Mouse (Mus musculus) kidney, adult 2 months (tissue): ENCODE measurements around the gene Kcnc2. TPM values are rescaled to one million over a fixed set of nuclear protein-coding genes. Genes with fewer than 3 reads are reported as not detected.
"Not testable (repeated sequence)": the region's sequence is repeated elsewhere in the genome, so short reads cannot be mapped to it uniquely, and the experiment has no call there.

Experiments used
- DNase-seq: peaks from one replicate; pipeline ENCODE4 v3.0.0; 2021
- H3K27ac ChIP-seq: fragments of 200-500 bp; 2 replicates; pipeline ENCODE4 v1.5.1; 2012; ENCODE audit warnings: low read depth, low read length, control low read depth, inconsistent platforms; ENCODE audit not compliant: insufficient read depth
- H3K27me3 ChIP-seq: fragments of 200-500 bp; replicated peaks from 2 replicates; pipeline ENCODE4 v1.6.1; 2012; ENCODE audit warnings: mild to moderate bottlenecking, moderate library complexity, low read length, inconsistent platforms; ENCODE audit not compliant: control insufficient read depth, insufficient read depth
- H3K36me3 ChIP-seq: fragments of 200-500 bp; 2 replicates; pipeline ENCODE4 v1.6.1; 2012; ENCODE audit warnings: mild to moderate bottlenecking, moderate library complexity, low read length, inconsistent platforms; ENCODE audit not compliant: control insufficient read depth, insufficient read depth
- H3K4me1 ChIP-seq: fragments of 200-500 bp; 2 replicates; pipeline ENCODE4 v1.6.1; 2011; ENCODE audit warnings: low read length; ENCODE audit not compliant: control insufficient read depth, insufficient read depth
- H3K4me3 ChIP-seq: fragments of 200-500 bp; 2 replicates; pipeline ENCODE4 v1.5.1; 2011; ENCODE audit warnings: mild to moderate bottlenecking, low read depth, low read length, control low read depth; ENCODE audit not compliant: insufficient read depth
- CTCF ChIP-seq: fragments of 200-500 bp; conservative IDR thresholded peaks from 2 replicates; pipeline ENCODE4 v1.5.1; 2011; ENCODE audit warnings: low read depth, mild to moderate bottlenecking, control low read depth, low read length, moderate library complexity, mixed read lengths; ENCODE audit not compliant: insufficient read depth, insufficient read length
- POLR2A ChIP-seq: fragments of 200-500 bp; IDR thresholded peaks from one replicate; pipeline ENCODE4 v1.6.1; 2011; ENCODE audit warnings: low read depth, low read length, control low read depth
- WGBS: fragments of 180-500 bp; shearing (Covaris S2); methylation state at CpG from one replicate; pipeline ENCODE4 v1.1.7; 2018; 5-methylcytosine and 5-hydroxymethylcytosine counted together
- polyA plus RNA-seq: library from polyadenylated mRNA; depleted of rRNA; stranded (reverse); fragments of >200 nt; gene quantifications from 2 replicates; pipeline ENCODE4 v1.2.3, GENCODE M21; 2012; rRNA removed

Gene Kcnc2
- polyA plus RNA-seq, result 1.4 and 1.7 TPM in 2 replicates

DNA sequence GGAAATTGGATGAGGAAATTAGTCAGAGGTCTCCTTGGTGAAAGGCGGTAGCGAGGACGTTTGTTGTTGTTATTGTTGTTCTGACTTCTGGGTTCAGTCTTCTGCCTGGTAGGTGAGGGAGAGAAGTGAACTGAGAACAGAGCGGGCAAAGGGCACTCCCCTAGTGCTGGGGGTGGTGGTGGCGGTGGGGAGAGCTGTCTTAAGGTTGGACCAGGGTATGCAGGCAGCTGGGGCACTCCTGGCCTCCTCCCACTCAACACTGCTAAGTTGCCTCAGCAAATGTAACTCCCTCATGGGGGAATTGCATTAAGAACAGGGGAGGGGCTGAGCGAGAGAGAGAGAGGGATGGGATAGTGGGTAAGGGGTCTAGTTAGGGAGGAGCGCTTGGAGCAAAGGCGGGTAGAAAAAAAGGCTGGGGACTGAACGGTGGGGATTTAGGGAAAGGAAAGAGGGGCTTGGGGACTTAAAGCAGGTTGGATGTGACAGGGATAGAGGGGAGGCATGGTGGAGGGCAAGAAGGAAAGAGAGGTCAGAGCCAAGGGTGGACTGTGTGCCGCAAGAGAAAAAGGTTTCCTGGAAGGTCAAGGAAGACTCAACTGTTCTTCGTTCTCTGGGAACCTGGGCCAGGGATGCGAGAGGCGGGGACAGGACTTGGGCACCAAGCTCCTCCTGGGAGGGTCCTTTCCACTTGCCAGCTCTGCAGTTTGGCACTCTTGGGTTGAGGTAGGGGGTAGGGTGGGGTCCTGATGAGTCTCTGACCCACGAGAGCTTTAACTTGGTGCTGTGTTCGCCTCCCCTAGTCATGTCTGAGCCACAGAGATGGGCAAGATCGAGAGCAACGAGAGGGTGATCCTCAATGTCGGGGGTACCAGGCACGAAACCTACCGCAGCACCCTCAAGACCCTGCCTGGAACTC is at the start of gene Kcnc2:
Kcnc2 (plus strand) TSS at position 235 of the 916 bp plus-strand sequence.
- Histone ChIP-seq H3K4me3 (peak within 1 kb of the TSS; percentile 60), H3K36me3 (no peaks in the 10 kb centered on the region), H3K4me1 (no peaks in the 10 kb centered on the region), H3K27ac (no peak within 1 kb of the TSS), H3K27me3 (no peaks in the 10 kb centered on the region; the same call in 1 of the 2 replicates)
- DNase-seq, result peak; percentile 51
- 5% methylated on average over 20 of the region's 20 CpGs for WGBS
- TF ChIP-seq CTCF (no peak), POLR2A (no peak)

DNA sequence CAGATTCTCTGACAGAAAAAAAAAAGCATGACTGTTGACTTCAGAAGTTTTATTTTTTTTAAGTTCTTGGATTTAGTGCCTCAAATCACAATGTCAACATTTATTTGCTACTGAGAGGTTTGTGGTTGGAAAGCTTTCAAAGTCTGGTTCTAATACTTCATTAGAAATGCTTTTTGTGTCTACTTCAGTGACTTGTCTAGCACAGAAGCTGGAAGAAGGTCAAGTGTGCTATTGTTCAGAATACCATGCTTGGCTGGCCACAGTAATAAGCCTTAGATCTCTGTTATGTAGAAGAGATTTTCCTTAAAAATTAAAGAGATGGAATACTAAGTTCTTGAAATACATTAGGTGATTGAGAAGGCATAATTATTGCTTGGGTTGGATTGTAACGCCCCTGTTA is 43.8 kb upstream of the Kcnc2 start:
- no peak overlapping the region for H3K4me3 ChIP-seq

DNA sequence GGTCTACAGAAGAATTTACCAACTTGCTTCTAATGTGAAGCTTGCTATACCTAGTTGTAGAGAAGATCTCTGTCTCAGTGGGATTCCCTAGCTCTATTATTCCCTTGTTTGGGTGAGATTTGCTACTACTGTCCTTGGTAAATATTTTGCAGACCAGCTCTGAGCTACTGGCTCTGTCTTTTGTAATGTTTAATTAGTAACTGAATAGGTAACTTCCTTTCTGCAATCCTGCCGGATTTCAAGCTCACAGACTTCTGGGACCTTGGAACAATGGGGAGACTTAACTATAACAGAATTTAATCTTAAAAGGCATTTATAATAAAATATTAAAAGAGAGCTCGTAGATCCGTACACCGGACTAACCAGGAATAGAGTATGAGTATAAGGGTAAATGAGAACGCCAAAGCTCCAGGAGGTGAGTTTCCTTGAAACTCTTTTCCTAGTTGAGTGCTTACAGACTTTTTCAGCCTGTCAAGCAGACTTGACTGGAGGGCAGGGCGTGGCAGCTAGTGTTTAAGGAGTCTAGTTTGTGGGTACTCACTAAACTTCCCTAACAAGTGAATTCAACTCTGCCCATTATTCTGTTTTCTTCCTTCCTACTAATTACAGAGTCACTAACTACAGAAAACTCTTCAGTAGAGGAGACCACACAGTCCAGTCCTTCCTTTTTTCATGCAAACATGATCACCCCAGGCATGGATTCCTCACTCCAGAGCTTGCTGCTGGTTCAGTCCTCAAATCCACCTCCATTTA is 41.7 kb upstream of the Kcnc2 start:
- not testable (repeated sequence) for H3K27me3 ChIP-seq, H3K4me1 ChIP-seq, H3K4me3 ChIP-seq, H3K27ac ChIP-seq, H3K36me3 ChIP-seq
- WGBS, result 23% methylated on average over 6 of the region's 6 CpGs
- DNase-seq, result peak; percentile 67

More for the DNA sequence above, 43.8 kb upstream of the Kcnc2 start:
- H3K4me1 ChIP-seq, result peaks cover 6% of the 10 kb centered on the region; the same call in 1 of the 2 replicates
- H3K27me3 ChIP-seq, result no peaks in the 10 kb centered on the region
- H3K27ac ChIP-seq, result no peak overlapping the region
- peak; percentile 40 for DNase-seq
- WGBS, result 23% methylated on average over 1 of the region's 1 CpGs
- TF ChIP-seq CTCF (no peak), POLR2A (no peak)
- H3K36me3 ChIP-seq, result no peaks in the 10 kb centered on the region

DNA sequence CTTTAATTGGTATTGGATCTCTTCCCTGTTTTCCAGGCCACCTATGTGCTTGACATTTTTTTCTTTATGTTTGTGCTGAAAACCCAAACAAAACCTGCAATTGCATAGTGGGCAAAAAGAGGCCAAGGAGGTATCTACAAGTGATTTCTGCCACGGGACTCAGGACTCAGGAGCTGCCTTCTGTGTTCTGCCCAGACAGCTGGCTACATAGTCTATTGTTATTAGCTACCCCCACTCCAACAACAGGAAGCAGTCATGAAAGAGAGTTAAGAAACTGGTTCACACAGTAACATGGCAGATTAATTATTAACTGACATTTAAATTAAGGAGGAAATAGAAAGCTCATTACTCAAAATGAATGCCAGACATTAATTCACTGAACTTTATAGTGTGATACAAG is 38.2 kb upstream of the Kcnc2 start:
- not testable (repeated sequence) for H3K27me3 ChIP-seq, DNase-seq, H3K4me3 ChIP-seq, H3K4me1 ChIP-seq, H3K27ac ChIP-seq, H3K36me3 ChIP-seq
- WGBS, result 8% methylated on average over 1 of the region's 1 CpGs

DNA sequence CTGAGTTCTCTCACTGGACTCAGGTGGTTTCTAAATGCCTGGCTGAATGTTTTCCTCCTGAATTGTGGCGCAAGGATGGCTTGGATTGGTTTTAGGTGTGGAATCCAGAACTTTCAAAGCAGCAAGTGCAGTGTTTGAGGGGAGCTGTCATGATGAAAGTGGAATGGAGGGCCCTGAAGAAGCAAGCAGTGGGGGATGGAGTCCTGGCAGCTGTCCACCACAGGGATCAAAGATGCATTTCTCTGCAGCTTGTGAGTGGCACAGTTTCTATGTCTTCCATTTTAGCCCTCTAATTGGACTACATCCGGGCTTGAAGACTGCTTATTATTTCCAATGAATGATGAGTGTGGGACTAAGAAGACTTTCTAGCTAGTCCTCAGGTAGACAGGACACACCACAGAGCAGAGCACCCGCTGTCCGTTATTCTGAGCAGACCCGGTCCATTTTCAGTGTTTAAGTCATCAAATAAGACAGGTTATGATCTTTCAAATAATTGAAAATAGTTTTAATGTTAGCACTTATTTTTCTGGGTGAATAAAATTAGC is 35.5 kb upstream of the Kcnc2 start:
- H3K36me3 ChIP-seq, H3K27ac ChIP-seq, H3K4me1 ChIP-seq, DNase-seq, H3K27me3 ChIP-seq, H3K4me3 ChIP-seq: not testable (repeated sequence)
- 74% methylated on average over 5 of the region's 5 CpGs for WGBS

DNA sequence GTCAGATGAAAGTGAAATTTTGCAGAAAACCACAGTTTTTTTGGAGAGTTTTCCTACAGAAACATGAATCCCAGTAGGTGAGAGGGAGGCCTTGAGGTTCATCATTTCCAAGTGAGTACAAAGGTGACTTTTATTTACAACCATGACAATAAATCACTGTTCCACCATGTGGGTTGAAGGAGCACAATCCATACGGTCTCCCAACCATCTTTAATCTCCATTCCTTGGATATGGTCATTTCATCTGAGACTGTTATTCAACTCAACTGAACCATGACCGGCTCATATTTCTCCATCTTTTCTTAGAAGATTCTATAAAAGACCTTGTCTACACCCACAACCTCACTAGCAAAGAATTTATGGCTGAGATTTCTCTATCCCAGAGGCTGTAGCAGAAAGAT is 22.6 kb upstream of the Kcnc2 start:
- DNase-seq, result no peak
- H3K4me1 ChIP-seq, result no peaks in the 10 kb centered on the region
- TF ChIP-seq POLR2A (no peak), CTCF (no peak)
- H3K27me3 ChIP-seq, result no peaks in the 10 kb centered on the region
- H3K4me3 ChIP-seq, result no peak overlapping the region
- H3K27ac ChIP-seq, result no peak overlapping the region
- H3K36me3 ChIP-seq, result no peaks in the 10 kb centered on the region
- 49% methylated on average over 2 of the region's 2 CpGs for WGBS

DNA sequence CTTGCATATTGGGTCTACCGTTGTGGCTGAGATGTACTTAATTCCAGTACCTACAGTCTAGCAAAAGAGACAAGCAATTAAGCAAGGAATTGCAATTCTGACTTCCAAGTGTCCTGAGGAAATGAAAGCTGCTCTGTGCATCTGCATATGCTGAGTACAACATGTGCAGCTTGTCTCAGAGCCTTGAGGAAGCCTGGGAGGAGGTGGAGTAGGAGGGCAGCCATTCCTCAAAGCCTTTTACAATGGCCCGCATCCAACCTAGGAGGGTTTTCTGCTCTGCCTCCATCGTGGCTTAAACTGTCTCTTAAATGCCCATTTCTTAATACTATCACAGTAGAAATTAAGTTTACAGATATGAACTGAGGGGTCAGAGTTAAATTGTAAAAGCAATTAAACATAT is 7.5 kb upstream of the Kcnc2 start:
- Histone ChIP-seq H3K27me3 (no peaks in the 10 kb centered on the region), H3K4me1 (no peaks in the 10 kb centered on the region), H3K27ac (no peak overlapping the region), H3K4me3 (no peak overlapping the region), H3K36me3 (no peaks in the 10 kb centered on the region)
- WGBS, result 83% methylated on average over 3 of the region's 3 CpGs
- TF ChIP-seq CTCF (no peak), POLR2A (no peak)
- no peak for DNase-seq
